Mouse (Mus musculus): ENCODE results near the gene Hmg20b. TPM values are rescaled to one million over a fixed set of nuclear protein-coding genes. Genes with fewer than 3 reads are reported as not detected.

Gene Hmg20b
- polyA plus RNA-seq, 1 experiment from 2014 or later, result 128 TPM

DNA sequence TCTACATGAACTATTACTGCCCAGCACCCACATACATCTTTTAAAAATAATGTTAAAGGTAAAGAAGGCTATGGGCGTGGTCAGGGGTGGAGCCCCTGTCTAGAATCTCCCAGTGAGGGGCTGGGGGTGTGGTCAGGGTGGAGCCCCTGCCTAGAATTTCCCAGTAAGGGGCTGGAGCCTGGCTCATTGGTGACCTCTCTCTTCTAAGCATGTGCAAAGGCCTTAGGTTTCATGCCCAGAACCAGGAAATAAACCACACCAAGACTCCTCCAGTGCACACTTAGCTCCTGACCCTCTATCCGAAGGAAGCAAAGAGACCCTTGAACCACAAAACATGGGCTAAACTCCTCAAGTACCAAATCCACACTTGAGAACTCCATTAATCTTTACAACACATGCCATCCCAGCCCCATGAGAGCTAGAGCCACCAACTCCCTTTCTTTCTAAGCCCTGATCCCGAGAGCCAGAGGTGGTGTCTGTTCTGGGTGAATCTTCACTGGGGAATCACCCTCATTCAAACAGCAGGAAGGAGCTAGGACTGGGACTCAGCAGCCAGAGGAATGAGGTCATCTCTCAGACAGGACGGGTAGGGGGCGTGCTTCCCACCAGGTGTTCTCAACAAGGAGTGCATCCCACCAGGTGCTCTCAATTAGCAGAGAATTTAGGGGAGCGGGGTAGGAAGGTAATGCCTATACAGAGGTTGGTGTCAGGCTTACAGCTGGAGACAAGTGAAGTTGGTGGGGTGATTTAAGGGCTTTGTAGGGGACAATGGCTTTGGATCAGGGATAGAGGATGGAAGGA, 26.5 kb upstream of the Hmg20b start:
- Histone ChIP-seq H3K27me3 (ENCODE audit: insufficient read depth, poor library complexity, severe bottlenecking) (no peaks in the 10 kb centered on the region), H3K27ac (peak overlapping the region; percentile 98), H3K4me3 (peak overlapping the region; percentile 94), H3K9me3 (no peaks in the 10 kb centered on the region), H3K4me1 (replicated peaks) (peaks cover 36% of the 10 kb centered on the region), H3K36me3 (peaks cover 48% of the 10 kb centered on the region)
- WGBS, result 42% methylated on average over 6 of the region's 6 CpGs
- DNase-seq (ENCODE audit: low spot score), result no peak

GRCm38 (mm10) chr10:81375322-81375721, 25.0 kb upstream of the Hmg20b start:
- H3K4me3 ChIP-seq, result 0 out of 2 replicates have a peak overlapping the region, but pooled peaks have one; percentile 3
- H3K36me3 ChIP-seq, result peaks cover 63% of the 10 kb centered on the region
- no peak overlapping the region for H3K27ac ChIP-seq
- peaks cover 36% of the 10 kb centered on the region for H3K4me1 ChIP-seq (replicated peaks)
- 97% methylated on average over 10 of the region's 10 CpGs for WGBS
- no peaks in the 10 kb centered on the region for H3K27me3 ChIP-seq (ENCODE audit: insufficient read depth, poor library complexity, severe bottlenecking)
- H3K9me3 ChIP-seq, result no peaks in the 10 kb centered on the region
- DNase-seq (ENCODE audit: low spot score), result no peak

DNA sequence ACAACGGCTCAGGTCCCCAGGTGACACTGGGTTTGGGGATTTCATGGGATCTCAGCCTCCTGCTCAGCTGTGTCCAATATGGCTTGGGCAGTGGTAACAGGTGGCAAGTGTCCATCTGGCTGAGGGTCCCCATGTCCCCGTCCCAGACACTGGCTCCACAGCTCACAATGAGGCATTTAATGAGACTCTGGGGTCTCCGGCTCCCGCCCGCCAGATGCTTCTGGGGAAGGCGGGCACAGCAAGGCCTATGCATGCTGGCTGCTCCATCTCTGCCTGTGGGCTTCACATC, 16.9 kb upstream of the Hmg20b start:
- Histone ChIP-seq H3K4me3 (no peak overlapping the region), H3K27me3 (ENCODE audit: insufficient read depth, poor library complexity, severe bottlenecking) (peaks cover 33% of the 10 kb centered on the region), H3K4me1 (replicated peaks) (peaks cover 68% of the 10 kb centered on the region), H3K27ac (no peak overlapping the region), H3K9me3 (no peaks in the 10 kb centered on the region), H3K36me3 (peaks cover 72% of the 10 kb centered on the region)
- no peak for DNase-seq (ENCODE audit: low spot score)
- 82% methylated on average over 6 of the region's 6 CpGs for WGBS

- peaks cover 38% of the 10 kb centered on the region for H3K27me3 ChIP-seq (ENCODE audit: insufficient read depth, poor library complexity, severe bottlenecking)
- WGBS, result 79% methylated on average over 6 of the region's 6 CpGs
- H3K4me1 ChIP-seq (replicated peaks), result peaks cover 70% of the 10 kb centered on the region
- peaks cover 72% of the 10 kb centered on the region for H3K36me3 ChIP-seq
- no peak for DNase-seq (ENCODE audit: low spot score)
- no peaks in the 10 kb centered on the region for H3K9me3 ChIP-seq
- peak overlapping the region; percentile 70 for H3K27ac ChIP-seq
- no peak overlapping the region for H3K4me3 ChIP-seq
Measured at GRCm38 (mm10) chr10:81366477-81367206, 16.4 kb upstream of the Hmg20b start.

DNA sequence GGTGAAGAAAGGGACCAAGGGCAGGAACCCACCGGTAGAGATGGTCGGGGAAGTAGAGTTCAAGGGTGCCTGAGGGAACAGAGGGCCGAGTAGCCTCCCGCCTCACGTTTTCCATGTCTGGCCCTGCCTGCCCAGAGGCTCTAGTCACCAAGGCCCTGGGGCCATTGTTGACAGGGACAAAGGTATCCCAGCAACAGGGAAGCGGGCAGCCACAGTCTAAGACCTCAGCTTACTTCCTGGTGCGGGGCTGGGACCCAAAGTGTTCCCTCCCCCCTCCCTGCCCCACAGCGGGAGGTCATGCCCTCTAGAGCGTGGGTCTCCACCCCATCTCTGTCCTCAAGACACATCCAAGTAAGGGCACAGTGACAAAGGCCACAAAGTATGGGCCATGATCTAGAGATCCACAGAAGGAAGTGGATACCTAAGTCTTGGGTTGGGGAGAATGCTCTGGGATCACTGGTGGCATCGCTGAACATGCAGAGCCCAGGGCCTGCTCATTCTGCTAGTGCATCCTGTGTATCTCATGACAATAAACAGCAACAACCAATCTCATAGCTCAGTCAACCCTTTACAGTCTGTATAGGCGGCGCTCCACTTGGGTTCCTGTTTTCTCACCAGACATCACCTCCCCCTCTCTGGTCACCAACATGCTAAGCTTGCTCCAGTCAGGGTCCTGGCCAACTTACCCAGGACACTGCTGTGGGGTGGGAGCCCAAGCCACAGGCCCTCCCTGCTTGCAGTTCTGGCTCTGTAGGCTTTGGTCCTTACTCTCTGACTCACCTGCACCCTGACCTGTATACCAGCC, 15.6 kb upstream of the Hmg20b start, which contains the start of gene 4930404N11Rik:
Gene 4930404N11Rik (minus strand): TSS at position 145 of the 805 bp plus-strand sequence.
- WGBS, result 15% methylated on average over 12 of the region's 12 CpGs
- H3K4me3 ChIP-seq, result peak within 1 kb of the TSS; percentile 49
- no peaks in the 10 kb centered on the region for H3K9me3 ChIP-seq
- peak within 1 kb of the TSS; percentile 70 for H3K27ac ChIP-seq
- peaks cover 77% of the 10 kb centered on the region for H3K4me1 ChIP-seq (replicated peaks)
- peak; percentile 78 for DNase-seq (ENCODE audit: low spot score)
- peaks cover 71% of the 10 kb centered on the region for H3K36me3 ChIP-seq
- H3K27me3 ChIP-seq (ENCODE audit: insufficient read depth, poor library complexity, severe bottlenecking), result peaks cover 44% of the 10 kb centered on the region

DNA sequence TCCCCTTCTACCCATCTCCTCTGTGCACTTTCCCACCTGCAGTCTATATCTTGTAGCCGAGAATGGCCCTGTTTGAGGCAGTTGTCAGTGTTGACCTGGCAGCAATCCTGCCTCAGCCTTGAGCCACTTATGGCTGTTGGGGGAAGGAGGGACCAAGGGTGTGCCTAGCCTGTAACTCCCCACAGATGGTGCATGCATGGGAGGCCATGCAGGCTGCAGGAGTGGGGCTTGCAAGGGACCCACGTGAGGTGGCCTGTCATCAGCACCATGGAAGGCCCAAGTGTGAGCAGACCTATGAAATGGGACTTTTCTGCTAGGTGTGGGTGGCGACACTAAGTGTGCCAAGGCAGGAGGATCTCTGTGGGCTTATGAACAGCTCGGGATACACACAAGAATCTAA, 14.8 kb upstream of the Hmg20b start:
- WGBS, result 40% methylated on average over 4 of the region's 4 CpGs
- peaks cover 67% of the 10 kb centered on the region for H3K36me3 ChIP-seq
- H3K27me3 ChIP-seq (ENCODE audit: insufficient read depth, poor library complexity, severe bottlenecking), result peaks cover 44% of the 10 kb centered on the region
- H3K9me3 ChIP-seq, result no peaks in the 10 kb centered on the region
- DNase-seq (ENCODE audit: low spot score), result no peak
- peaks cover 85% of the 10 kb centered on the region for H3K4me1 ChIP-seq (replicated peaks)
- H3K27ac ChIP-seq, result peak overlapping the region; percentile 70
- H3K4me3 ChIP-seq, result peak overlapping the region; percentile 49

GRCm38 (mm10) chr10:81364666-81365065, 14.4 kb upstream of the Hmg20b start:
- no peak for DNase-seq (ENCODE audit: low spot score)
- H3K9me3 ChIP-seq, result no peaks in the 10 kb centered on the region
- H3K4me3 ChIP-seq, result peak overlapping the region; percentile 49
- whole genome bisulfite sequencing, result 12% methylated on average over 28 of the region's 28 CpGs
- H3K27me3 ChIP-seq (ENCODE audit: insufficient read depth, poor library complexity, severe bottlenecking), result peaks cover 48% of the 10 kb centered on the region
- peaks cover 89% of the 10 kb centered on the region for H3K4me1 ChIP-seq (replicated peaks)
- H3K27ac ChIP-seq, result peak overlapping the region; percentile 70; the same call in 1 of the 2 replicates
- H3K36me3 ChIP-seq, result peaks cover 66% of the 10 kb centered on the region

DNA sequence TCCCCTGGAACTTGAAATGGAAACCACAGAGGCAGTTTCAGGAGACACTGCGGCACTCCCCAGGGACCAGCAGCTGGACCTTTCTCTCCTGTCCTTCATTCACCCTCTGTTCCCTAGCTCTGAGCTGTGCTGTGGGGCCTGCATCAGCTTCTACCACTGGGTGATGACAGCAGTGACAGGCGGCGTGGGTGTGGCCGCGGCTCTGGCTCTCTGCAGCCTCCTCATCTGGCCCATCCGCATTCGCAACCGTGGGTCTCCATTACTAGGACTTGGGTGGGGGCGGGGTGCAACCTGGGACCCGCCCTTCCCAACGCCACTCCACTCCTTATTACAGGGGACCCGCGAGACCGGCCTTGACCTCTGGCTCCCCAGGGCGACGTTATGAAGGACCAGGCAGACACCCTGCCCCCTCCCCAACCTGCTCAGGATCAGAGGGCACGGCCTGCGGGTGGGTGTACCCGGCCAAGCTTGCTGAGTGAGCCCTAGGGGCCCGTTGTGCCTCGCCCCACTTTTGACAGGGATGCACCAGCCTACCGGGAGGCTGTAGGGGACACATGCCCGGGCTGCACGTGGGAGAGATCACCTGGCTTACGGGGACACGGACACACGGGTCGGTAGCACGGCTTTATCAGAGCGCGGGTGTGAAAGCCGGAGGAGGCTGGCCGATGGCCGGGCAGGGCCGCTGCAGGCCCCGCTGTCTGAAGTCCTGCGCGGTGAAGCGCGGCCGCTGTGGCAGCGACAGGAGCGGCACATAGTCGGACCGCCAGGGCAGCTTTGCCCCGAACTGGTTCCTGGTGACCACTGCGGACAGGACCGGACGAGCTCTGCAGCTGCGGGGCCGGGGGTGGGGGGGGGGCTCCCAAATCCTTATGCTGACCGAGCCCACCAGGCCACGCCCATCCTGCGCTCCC, 13.4 kb upstream of the Hmg20b start:
- 7% methylated on average over 54 of the region's 54 CpGs for WGBS
- H3K9me3 ChIP-seq, result no peaks in the 10 kb centered on the region
- H3K4me1 ChIP-seq (replicated peaks), result peaks cover 99% of the 10 kb centered on the region
- DNase-seq (ENCODE audit: low spot score), result no peak
- H3K27ac ChIP-seq, result peak overlapping the region; percentile 80
- peaks cover 56% of the 10 kb centered on the region for H3K36me3 ChIP-seq
- H3K27me3 ChIP-seq (ENCODE audit: insufficient read depth, poor library complexity, severe bottlenecking), result peaks cover 54% of the 10 kb centered on the region
- H3K4me3 ChIP-seq, result peak overlapping the region; percentile 49

DNA sequence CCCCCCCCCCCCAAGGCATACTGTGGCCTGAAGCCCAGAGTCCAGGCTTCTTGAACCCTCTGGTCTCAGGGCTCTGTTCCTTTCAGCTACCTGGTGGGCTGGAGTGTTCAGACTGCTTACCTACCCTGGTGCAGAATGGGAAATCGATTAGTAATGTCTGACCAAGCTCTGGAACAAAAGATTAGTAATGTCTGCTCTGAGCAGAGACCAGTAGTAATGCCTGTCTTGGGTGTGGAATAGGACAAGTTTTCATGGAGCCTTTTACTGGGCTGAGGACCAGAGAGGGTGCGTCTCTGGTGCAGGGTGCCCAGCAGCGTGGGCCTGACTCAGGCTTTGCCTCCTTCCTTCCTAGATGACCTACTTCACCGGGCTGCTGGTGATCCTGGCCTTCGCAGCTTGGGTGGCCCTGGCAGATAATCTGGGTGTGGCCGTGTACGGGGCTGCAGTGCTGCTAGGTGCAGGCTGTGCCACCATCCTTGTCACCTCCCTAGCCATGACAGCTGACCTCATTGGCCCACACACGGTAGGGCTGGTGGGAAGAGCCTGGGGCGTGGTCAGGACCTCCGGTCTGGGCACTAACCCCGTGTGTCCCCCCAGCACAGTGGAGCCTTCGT, 12.2 kb upstream of the Hmg20b start:
- Histone ChIP-seq H3K4me1 (replicated peaks) (peaks cover 100% of the 10 kb centered on the region), H3K4me3 (no peak overlapping the region), H3K27me3 (ENCODE audit: insufficient read depth, poor library complexity, severe bottlenecking) (peaks cover 65% of the 10 kb centered on the region), H3K36me3 (peaks cover 44% of the 10 kb centered on the region), H3K9me3 (no peaks in the 10 kb centered on the region), H3K27ac (peak overlapping the region; percentile 80)
- WGBS, result 81% methylated on average over 12 of the region's 12 CpGs
- DNase-seq (ENCODE audit: low spot score), result no peak

DNA sequence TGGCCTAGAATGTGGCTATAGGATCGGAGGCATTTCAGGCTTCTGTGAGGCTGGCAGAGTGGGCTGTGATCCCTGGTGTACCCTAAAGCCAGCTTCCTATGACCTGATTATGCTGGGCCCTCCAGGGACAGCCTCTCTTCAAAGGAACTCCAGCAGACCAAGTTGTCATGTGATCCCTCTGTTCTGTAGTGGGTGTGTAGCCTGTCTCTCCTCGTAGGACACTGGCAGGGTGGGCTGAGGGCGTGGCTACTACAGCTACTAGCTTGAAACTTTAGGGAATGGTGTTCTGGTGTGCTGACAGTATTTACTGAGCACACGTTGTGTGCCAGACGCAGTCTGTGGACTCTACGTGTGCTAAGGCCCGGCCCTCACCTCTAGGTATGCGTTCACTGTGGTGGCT, 10.4 kb upstream of the Hmg20b start:
- 71% methylated on average over 8 of the region's 8 CpGs for WGBS
- H3K27me3 ChIP-seq (ENCODE audit: insufficient read depth, poor library complexity, severe bottlenecking), result peaks cover 76% of the 10 kb centered on the region
- no peaks in the 10 kb centered on the region for H3K9me3 ChIP-seq
- no peak overlapping the region; the same call in 1 of the 2 replicates for H3K27ac ChIP-seq
- H3K4me3 ChIP-seq, result no peak overlapping the region
- H3K4me1 ChIP-seq (replicated peaks), result peaks cover 95% of the 10 kb centered on the region
- H3K36me3 ChIP-seq, result peaks cover 28% of the 10 kb centered on the region
- DNase-seq (ENCODE audit: low spot score), result no peak

DNA sequence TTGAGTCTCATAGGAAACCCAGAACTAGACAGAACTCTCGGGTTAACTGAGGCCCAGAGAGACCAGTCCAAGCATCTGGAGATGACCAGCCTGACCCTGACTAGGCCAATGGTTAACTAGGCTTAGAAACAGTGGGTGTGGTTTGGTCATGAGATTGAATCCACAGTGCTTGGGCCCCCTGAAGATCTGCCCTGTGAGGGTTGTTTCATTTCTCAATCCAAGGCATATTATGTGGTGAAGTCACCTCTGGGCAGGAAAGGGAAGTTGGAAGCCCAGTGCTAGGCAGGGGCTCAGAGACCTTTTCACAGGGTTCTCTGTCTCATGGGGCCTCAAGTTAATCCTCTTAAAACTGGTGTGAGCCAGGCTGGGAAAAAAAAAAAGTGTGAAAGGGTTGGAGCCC, 8.6 kb upstream of the Hmg20b start:
- Histone ChIP-seq H3K27me3 (ENCODE audit: insufficient read depth, poor library complexity, severe bottlenecking) (peaks cover 65% of the 10 kb centered on the region), H3K4me3 (peak overlapping the region; percentile 69; the same call in 1 of the 2 replicates), H3K9me3 (no peaks in the 10 kb centered on the region), H3K4me1 (replicated peaks) (peaks cover 86% of the 10 kb centered on the region), H3K27ac (no peak overlapping the region), H3K36me3 (peaks cover 28% of the 10 kb centered on the region)
- 65% methylated on average over 1 of the region's 1 CpGs for WGBS
- DNase-seq (ENCODE audit: low spot score), result no peak
